Mouse (Mus musculus) CH12.LX (cell line): ENCODE data around the gene Kptn. TPM values are rescaled to one million over a fixed set of nuclear protein-coding genes. Genes with fewer than 3 reads are reported as not detected.

Experiments
- DNase-seq: peaks from one replicate; pipeline ENCODE4 v3.0.0-alpha.2; 2013; ENCODE audit errors: extremely low read depth
- H3K27ac ChIP-seq: 2 replicates; pipeline ENCODE4 v1.5.1; 2012; ENCODE audit warnings: low read depth, mild to moderate bottlenecking, control low read depth, moderate library complexity; ENCODE audit not compliant: insufficient read depth
- H3K27me3 ChIP-seq: replicated peaks from 2 replicates; pipeline ENCODE3; 2012; ENCODE audit warnings: inconsistent platforms
- H3K36me3 ChIP-seq, 2 experiments: replicated peaks in 1 of 2; 2 replicates each; pipeline versions ENCODE3 to v1.6.1; 2012; ENCODE audit warnings: inconsistent platforms in 1 of 2, low read length in 1 of 2, mild to moderate bottlenecking in 1 of 2, mixed read lengths in 1 of 2, moderate library complexity in 1 of 2; ENCODE audit not compliant: control insufficient read depth in 1 of 2, insufficient read depth in 1 of 2
- H3K4me1 ChIP-seq, 2 experiments: 2 replicates each; pipeline ENCODE4 v1.6.1; 2012; ENCODE audit warnings: inconsistent platforms in 1 of 2, moderate library complexity in 1 of 2; ENCODE audit not compliant: insufficient read depth in 2 of 2, control insufficient read depth in 1 of 2
- H3K4me2 ChIP-seq: 2 replicates; pipeline ENCODE4 v1.6.1; 2012; ENCODE audit warnings: low read depth, mild to moderate bottlenecking, control low read depth; ENCODE audit not compliant: poor library complexity, insufficient read depth, severe bottlenecking
- H3K4me3 ChIP-seq, 3 experiments: fragments of 150-350 bp in 1 of 3; sonication (generic) in 1 of 3; replicated peaks in 1 of 3; 2 replicates each; pipeline versions ENCODE3 to v1.5.1; 2011 to 2012; ENCODE audit warnings: low read depth in 2 of 3, low read length in 2 of 3, mild to moderate bottlenecking in 2 of 3, moderate library complexity in 2 of 3, control low read depth in 1 of 3, improper control_type of control experiment in 1 of 3, inconsistent platforms in 1 of 3, mixed read lengths in 1 of 3; ENCODE audit not compliant: poor library complexity in 1 of 3
- H3K79me2 ChIP-seq: replicated peaks from 2 replicates; pipeline ENCODE4 v1.6.1; 2012; ENCODE audit warnings: mild to moderate bottlenecking, moderate library complexity; ENCODE audit not compliant: control insufficient read depth, poor library complexity, insufficient read depth, severe bottlenecking; ENCODE audit errors: extremely low read depth
- H3K9ac ChIP-seq: 2 replicates; pipeline ENCODE4 v1.6.1; 2012; ENCODE audit warnings: low read depth, mild to moderate bottlenecking, control low read depth, moderate library complexity; ENCODE audit not compliant: insufficient read depth
- H3K9me3 ChIP-seq: replicated peaks from 2 replicates; pipeline ENCODE3; 2012; ENCODE audit warnings: low read length, inconsistent platforms, mixed read lengths
- CHD2 ChIP-seq: IDR thresholded peaks from 2 replicates; pipeline ENCODE4 v1.6.1; 2011; ENCODE audit warnings: low read length, improper control_type of control experiment
- CTCF ChIP-seq, 2 experiments: IDR thresholded peaks in 1 of 2; conservative IDR thresholded peaks in 1 of 2; 2 replicates each; pipeline ENCODE4 v1.5.1; 2011 to 2012; ENCODE audit warnings: low read depth in 2 of 2, low read length in 2 of 2, improper control_type of control experiment in 1 of 2, inconsistent platforms in 1 of 2, mild to moderate bottlenecking in 1 of 2, moderate library complexity in 1 of 2
- E2F4 ChIP-seq: IDR thresholded peaks from 2 replicates; pipeline ENCODE4 v1.6.1; 2011; ENCODE audit warnings: low read depth, low read length, improper control_type of control experiment; ENCODE audit not compliant: insufficient replicate concordance
- EP300 ChIP-seq: IDR thresholded peaks from 2 replicates; pipeline ENCODE4 v1.6.1; 2011; ENCODE audit warnings: low read length, improper control_type of control experiment
- IRF4 ChIP-seq: IDR thresholded peaks from 2 replicates; pipeline ENCODE4 v1.6.1; 2014; ENCODE audit warnings: low read depth, mild to moderate bottlenecking, inconsistent platforms, low read length, improper control_type of control experiment
- JUND ChIP-seq: conservative IDR thresholded peaks from 2 replicates; pipeline ENCODE4 v1.6.1; 2011; ENCODE audit warnings: low read depth, low read length, improper control_type of control experiment
- MAX ChIP-seq: IDR thresholded peaks from 2 replicates; pipeline ENCODE4 v1.6.1; 2011; ENCODE audit warnings: low read length, improper control_type of control experiment
- MAZ ChIP-seq: IDR thresholded peaks from 2 replicates; pipeline ENCODE4 v1.6.1; 2012; ENCODE audit warnings: low read depth, mild to moderate bottlenecking, inconsistent platforms, low read length, improper control_type of control experiment, moderate library complexity
- MEF2A ChIP-seq: IDR thresholded peaks from 2 replicates; pipeline ENCODE4 v1.6.1; 2014; ENCODE audit warnings: low read depth, mild to moderate bottlenecking, inconsistent platforms, low read length, improper control_type of control experiment, borderline replicate concordance
- MYC ChIP-seq: IDR thresholded peaks from 2 replicates; pipeline ENCODE4 v1.6.1; 2011; ENCODE audit warnings: low read depth, mild to moderate bottlenecking, improper control_type of control experiment, low read length
- NELFE ChIP-seq: IDR thresholded peaks from 2 replicates; pipeline ENCODE4 v1.6.1; 2011; ENCODE audit warnings: low read depth, low read length, improper control_type of control experiment
- NRF1 ChIP-seq: IDR thresholded peaks from 2 replicates; pipeline ENCODE4 v1.6.1; 2014; ENCODE audit warnings: low read depth, mild to moderate bottlenecking, inconsistent platforms, low read length, improper control_type of control experiment, moderate library complexity
- POLR2A ChIP-seq: IDR thresholded peaks from 2 replicates; pipeline ENCODE4 v1.6.1; 2011; ENCODE audit warnings: low read depth, mild to moderate bottlenecking, improper control_type of control experiment, low read length
- POLR2AphosphoS2 ChIP-seq: IDR thresholded peaks from 2 replicates; pipeline ENCODE4 v1.6.1; 2011; ENCODE audit warnings: low read depth, low read length, improper control_type of control experiment
- RCOR1 ChIP-seq: conservative IDR thresholded peaks from 2 replicates; pipeline ENCODE4 v1.6.1; 2012; ENCODE audit warnings: low read depth, mild to moderate bottlenecking, inconsistent platforms, low read length, improper control_type of control experiment
- SMC3 ChIP-seq: IDR thresholded peaks from 2 replicates; pipeline ENCODE4 v1.6.1; 2011; ENCODE audit warnings: low read depth, low read length, improper control_type of control experiment
- UBTF ChIP-seq: IDR thresholded peaks from 2 replicates; pipeline ENCODE4 v1.6.1; 2012; ENCODE audit warnings: low read depth, mild to moderate bottlenecking, inconsistent platforms, low read length, improper control_type of control experiment, moderate library complexity
- USF2 ChIP-seq: conservative IDR thresholded peaks from 2 replicates; pipeline ENCODE4 v1.6.1; 2011; ENCODE audit warnings: low read depth, low read length, improper control_type of control experiment
- ZC3H11A ChIP-seq: IDR thresholded peaks from 2 replicates; pipeline ENCODE4 v1.6.1; 2012; ENCODE audit warnings: low read depth, mild to moderate bottlenecking, inconsistent platforms, low read length, improper control_type of control experiment
- ZKSCAN1 ChIP-seq: IDR thresholded peaks from 2 replicates; pipeline ENCODE4 v1.6.1; 2012; ENCODE audit warnings: low read depth, inconsistent platforms, low read length, improper control_type of control experiment, borderline replicate concordance
- ZMIZ1 ChIP-seq: IDR thresholded peaks from 2 replicates; pipeline ENCODE4 v1.6.1; 2012; ENCODE audit warnings: low read depth, mild to moderate bottlenecking, inconsistent platforms, low read length, improper control_type of control experiment
- ZNF384 ChIP-seq: IDR thresholded peaks from 2 replicates; pipeline ENCODE4 v1.6.1; 2012; ENCODE audit warnings: low read depth, low read length, improper control_type of control experiment, inconsistent platforms
- dilution Hi-C: fragments of 300-500 bp; cut with MboI; formaldehyde crosslinking; loops from 2 replicates; pipeline ENCODE4 v1.14.3; 2020; ENCODE audit warnings: low sequenced_read_pairs; ENCODE audit not compliant: extremely low pct_unique_long_range_greater_than_20kb, extremely low pct_ligation_motif_present
- in situ Hi-C: fragments of 300-500 bp; cut with MboI; formaldehyde crosslinking; loops from 3 replicates; pipeline ENCODE4 v1.14.3; 2019; ENCODE audit warnings: low sequenced_read_pairs, low pct_ligation_motif_present, low pct_unique_long_range_greater_than_20kb, mixed read lengths
- polyA plus RNA-seq: library from polyadenylated mRNA; unstranded; fragments of >175 nt; gene quantifications from 2 replicates; pipeline ENCODE4 v1.2.1, GENCODE M21; 2012; ENCODE audit warnings: low read depth; ENCODE audit not compliant: insufficient read length
- total RNA-seq, 2 experiments: library from RNA; depleted of rRNA; stranded (reverse); fragments of 300-350 nt in 1 of 2; fragments of >200 nt in 1 of 2; gene quantifications; 2 replicates each; pipeline ENCODE4 v1.2.3; 2012 to 2014

Gene Kptn
- total and polyA plus RNA-seq, 3 experiments: 14.5 to 25.4 (median 17.5) TPM

DNA sequence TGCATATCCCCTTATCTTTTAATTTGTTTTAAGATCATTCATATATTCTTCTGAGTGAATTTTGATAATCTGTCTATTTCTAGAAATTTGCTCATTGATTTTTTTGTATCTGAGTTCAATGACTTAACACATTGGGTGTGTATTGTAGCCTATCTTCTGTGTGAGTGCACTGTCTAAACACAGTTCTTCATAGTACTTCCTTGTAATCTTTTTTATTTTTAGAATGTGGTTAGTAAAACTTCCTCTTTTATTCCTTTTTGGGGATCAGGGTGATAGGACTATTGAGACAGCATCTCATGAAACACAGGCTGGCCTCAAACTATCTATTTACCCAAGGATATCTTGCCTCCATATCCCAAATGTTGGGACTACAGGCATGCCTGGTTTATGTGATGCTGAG lies 48.8 kb upstream of the Kptn start:
- H3K4me2 ChIP-seq: no peak overlapping the region
- no peaks in the 10 kb centered on the region for H3K27me3 ChIP-seq
- no peaks in the 10 kb centered on the region for H3K79me2 ChIP-seq
- in situ Hi-C loops (loop anchor here (25.0 kb wide), 1 partner anchor 191 kb away; the partner anchor contains the start of genes C5ar1 and Inafm1), dilution Hi-C loops (no loop called here)
- TF ChIP-seq ZC3H11A: no peak
- no peak for TF ChIP-seq IRF4
- TF ChIP-seq ZKSCAN1: no peak
- TF ChIP-seq SMC3: no peak
- no peak for TF ChIP-seq RCOR1
- no peak for TF ChIP-seq POLR2AphosphoS2
- TF ChIP-seq EP300: no peak
- TF ChIP-seq JUND: no peak
- TF ChIP-seq NRF1: no peak
- no peak for TF ChIP-seq UBTF
- no peak for TF ChIP-seq ZMIZ1
- H3K4me1 ChIP-seq: peaks cover 0 to 4% of the 10 kb centered on the region in 2 experiments; a peak in 2 of 4 replicates
- H3K9me3 ChIP-seq: no peaks in the 10 kb centered on the region
- H3K36me3 ChIP-seq: no peaks in the 10 kb centered on the region
- no peak for DNase-seq
- no peak overlapping the region for H3K9ac ChIP-seq
- H3K27ac ChIP-seq: no peak overlapping the region
- no peak overlapping the region for H3K4me3 ChIP-seq

DNA sequence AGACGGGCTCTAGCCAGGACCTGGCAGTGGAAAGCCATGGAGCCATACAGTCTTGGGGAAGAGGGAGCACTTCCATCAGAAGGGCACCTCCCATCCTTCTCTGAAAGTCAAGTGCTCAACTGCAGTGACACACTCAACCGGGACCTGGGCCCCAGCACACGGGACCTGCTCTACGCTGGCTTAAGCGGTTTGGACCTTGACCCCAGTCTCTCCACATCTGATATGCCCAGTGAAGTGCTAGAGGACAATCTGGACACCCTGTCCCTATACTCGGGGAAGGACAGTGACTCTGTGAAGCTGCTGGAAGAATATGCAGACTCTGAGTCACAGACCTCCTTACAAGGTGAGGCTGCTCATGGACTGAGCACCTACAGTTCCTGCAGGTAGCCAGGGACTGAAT lies 47.8 kb upstream of the Kptn start:
- no peak overlapping the region for H3K4me3 ChIP-seq
- no peak overlapping the region for H3K9ac ChIP-seq
- H3K36me3 ChIP-seq: no peaks in the 10 kb centered on the region
- no peaks in the 10 kb centered on the region for H3K27me3 ChIP-seq
- TF ChIP-seq NRF1: no peak
- TF ChIP-seq E2F4: no peak
- no peak for TF ChIP-seq ZNF384
- no peak for TF ChIP-seq MEF2A
- no peak for TF ChIP-seq UBTF
- DNase-seq: no peak
- H3K9me3 ChIP-seq: no peaks in the 10 kb centered on the region
- H3K79me2 ChIP-seq: no peaks in the 10 kb centered on the region
- dilution Hi-C loops (no loop called here), in situ Hi-C loops (loop anchor here (25.0 kb wide), 1 partner anchor 190 kb away; the partner anchor contains the start of genes C5ar1 and Inafm1)
- H3K4me1 ChIP-seq: peaks cover 0 to 9% of the 10 kb centered on the region in 2 experiments; a peak in 2 of 4 replicates
- H3K4me2 ChIP-seq: no peak overlapping the region
- no peak overlapping the region for H3K27ac ChIP-seq

GRCm38 (mm10) chr7:16079947-16080346 lies 39.7 kb upstream of the Kptn start:
- Histone ChIP-seq H3K27me3 (peaks cover 3% of the 10 kb centered on the region), H3K4me2 (no peak overlapping the region), H3K4me1 (peaks cover 5 to 23% of the 10 kb centered on the region in 2 experiments; a peak in 2 of 4 replicates), H3K9me3 (no peaks in the 10 kb centered on the region), H3K27ac (no peak overlapping the region), H3K79me2 (no peaks in the 10 kb centered on the region), H3K9ac (no peak overlapping the region), H3K36me3 (no peaks in the 10 kb centered on the region), H3K4me3 (no peak overlapping the region)
- dilution Hi-C loops (no loop called here), in situ Hi-C loops (no loop called here)
- DNase-seq: no peak
- no peak for TF ChIP-seq CHD2
- TF ChIP-seq MYC: no peak
- no peak for TF ChIP-seq MAX
- no peak for TF ChIP-seq SMC3
- TF ChIP-seq MAZ: no peak
- TF ChIP-seq CTCF (conservative IDR thresholded peaks at IDR 0.05 in 1 of 2, IDR thresholded peaks at IDR 0.05 in 1 of 2; ENCODE audit: low read depth in 2 of 2, low read length in 2 of 2): no peak
- TF ChIP-seq POLR2A: no peak
- TF ChIP-seq ZKSCAN1: no peak
- no peak for TF ChIP-seq NELFE
- TF ChIP-seq RCOR1: no peak
- no peak for TF ChIP-seq E2F4
- no peak for TF ChIP-seq USF2
